Mouse (Mus musculus) midbrain, postnatal 0 days (tissue): ENCODE results near the gene Pik3c2a. TPM values are rescaled to one million over a fixed set of nuclear protein-coding genes. Genes with fewer than 3 reads are reported as not detected.

ENCODE experiments used
- ATAC-seq: fragments of 200-750 bp; cut with Nextera tagmentation; 2 replicates; pipeline ENCODE4 v1.8.0; 2017; ENCODE audit warnings: moderate number of reproducible peaks, mild to moderate bottlenecking, moderate TSS enrichment, moderate library complexity; ENCODE audit not compliant: low FRiP score
- DNase-seq: peaks from one replicate; pipeline ENCODE4 v3.0.0-alpha.2; 2015; ENCODE audit warnings: low spot score
- H3K27ac ChIP-seq: fragments of 300-500 bp; sonication (generic); 2 replicates; pipeline ENCODE4 v1.5.1; 2014; ENCODE audit warnings: low read depth, mild to moderate bottlenecking, low read length, mixed read lengths
- H3K27me3 ChIP-seq: fragments of 300-500 bp; sonication (generic); 2 replicates; pipeline ENCODE4 v1.6.1; 2014; ENCODE audit warnings: low read length, control low read depth, mixed read lengths; ENCODE audit not compliant: insufficient read depth
- H3K36me3 ChIP-seq: fragments of 300-500 bp; sonication (generic); 2 replicates; pipeline ENCODE4 v1.6.1; 2014; ENCODE audit warnings: low read length, control low read depth, mixed read lengths; ENCODE audit not compliant: insufficient read depth
- H3K4me1 ChIP-seq: fragments of 300-500 bp; sonication (generic); 2 replicates; pipeline ENCODE4 v1.6.1; 2014; ENCODE audit warnings: mild to moderate bottlenecking, control low read depth, antibody characterized with exemption, low read length, mixed read lengths; ENCODE audit not compliant: insufficient read depth
- H3K4me2 ChIP-seq: fragments of 300-500 bp; sonication (generic); 2 replicates; pipeline ENCODE4 v1.6.1; 2014; ENCODE audit warnings: low read depth, mild to moderate bottlenecking, low read length, mixed read lengths; ENCODE audit not compliant: poor library complexity, severe bottlenecking
- H3K4me3 ChIP-seq: fragments of 300-500 bp; sonication (generic); 2 replicates; pipeline ENCODE4 v1.5.1; 2014; ENCODE audit warnings: low read depth, mild to moderate bottlenecking, low read length, moderate library complexity
- H3K9ac ChIP-seq: fragments of 300-500 bp; sonication (generic); replicated peaks from 2 replicates; pipeline ENCODE4 v1.6.1; 2014; ENCODE audit warnings: mild to moderate bottlenecking, low read length, moderate library complexity, mixed read lengths; ENCODE audit not compliant: poor library complexity, severe bottlenecking
- H3K9me3 ChIP-seq: fragments of 300-500 bp; sonication (generic); 2 replicates; pipeline ENCODE4 v1.6.1; 2016; ENCODE audit warnings: low read length, control low read depth
- CTCF ChIP-seq: IDR thresholded peaks from 2 replicates; pipeline ENCODE4 v1.5.1; 2016; ENCODE audit warnings: antibody characterized with exemption, mild to moderate bottlenecking
- WGBS: fragments of 180-500 bp; shearing (Covaris S2); extraction: QIAGEN DNeasy Blood & Tissue Kit; methylation state at CpG from one replicate; pipeline ENCODE4 v1.1.7; 2014; 5-methylcytosine and 5-hydroxymethylcytosine counted together
- polyA plus RNA-seq: library from polyadenylated mRNA; unstranded; fragments of >200 nt; fragmentation: Nextera tagmentation; extraction: Ambion mirVana; gene quantifications from 2 replicates; pipeline ENCODE4 v1.2.1, GENCODE M21; 2015
- total RNA-seq: library from RNA; depleted of rRNA; stranded (reverse); fragments of >200 nt; gene quantifications from 2 replicates; pipeline ENCODE4 v1.2.3, GENCODE M21; 2014

Pik3c2a gene
- total and polyA plus RNA-seq, 2 experiments from 2014 or later: 9.1 to 20.9 TPM

GRCm38 (mm10) chr7:116446645-116447044 is 3.4 kb upstream of the Pik3c2a start:
- DNase-seq: no peak
- Histone ChIP-seq H3K9me3 (no peaks in the 10 kb centered on the region), H3K9ac (no peak overlapping the region), H3K27me3 (no peaks in the 10 kb centered on the region), H3K4me2 (no peak overlapping the region), H3K4me1 (peaks cover 8% of the 10 kb centered on the region; the same call in 1 of the 2 replicates), H3K36me3 (no peaks in the 10 kb centered on the region), H3K27ac (no peak overlapping the region), H3K4me3 (no peak overlapping the region)
- 84% methylated on average over 3 of the region's 3 CpGs for WGBS
- no peak for TF ChIP-seq CTCF
- no peak for ATAC-seq

- 2% methylated on average over 2 of the region's 2 CpGs for WGBS
- no peaks in the 10 kb centered on the region for H3K9me3 ChIP-seq
- H3K9ac ChIP-seq: peak overlapping the region; percentile 77
- peak overlapping the region; percentile 79 for H3K4me2 ChIP-seq
- H3K36me3 ChIP-seq: no peaks in the 10 kb centered on the region
- ATAC-seq (no peak), DNase-seq (peak; percentile 10)
- peaks cover 10% of the 10 kb centered on the region; the same call in 1 of the 2 replicates for H3K4me1 ChIP-seq
- peak overlapping the region; percentile 88 for H3K27ac ChIP-seq
- TF ChIP-seq CTCF: no peak
- H3K27me3 ChIP-seq: no peaks in the 10 kb centered on the region
- H3K4me3 ChIP-seq: peak overlapping the region; percentile 98
Measured at GRCm38 (mm10) chr7:116444326-116444809, 1.1 kb upstream of the Pik3c2a start.

GRCm38 (mm10) chr7:116443697-116444325 is 562 bp upstream of the Pik3c2a start:
- Histone ChIP-seq H3K4me1 (peaks cover 10% of the 10 kb centered on the region; the same call in 1 of the 2 replicates), H3K4me2 (peak overlapping the region; percentile 79), H3K27me3 (no peaks in the 10 kb centered on the region), H3K36me3 (no peaks in the 10 kb centered on the region), H3K27ac (peak overlapping the region; percentile 88), H3K9ac (peak overlapping the region; percentile 77), H3K9me3 (no peaks in the 10 kb centered on the region), H3K4me3 (peak overlapping the region; percentile 98)
- WGBS: under 1% methylated on average over 38 of the region's 38 CpGs
- ATAC-seq (peak; percentile 64), DNase-seq (peak; percentile 5)
- TF ChIP-seq CTCF: no peak

GRCm38 (mm10) chr7:116442226-116442625 is 1.0 kb downstream of the Pik3c2a start:
- Histone ChIP-seq H3K9me3 (no peaks in the 10 kb centered on the region), H3K4me3 (peak overlapping the region; percentile 98), H3K27ac (peak overlapping the region; percentile 88; the same call in 1 of the 2 replicates), H3K4me1 (peaks cover 10% of the 10 kb centered on the region; the same call in 1 of the 2 replicates), H3K4me2 (peak overlapping the region; percentile 79), H3K36me3 (no peaks in the 10 kb centered on the region), H3K27me3 (no peaks in the 10 kb centered on the region), H3K9ac (peak overlapping the region; percentile 77)
- WGBS: 2% methylated on average over 7 of the region's 7 CpGs
- ATAC-seq (no peak), DNase-seq (peak; percentile 4)
- TF ChIP-seq CTCF: no peak

- WGBS: 80% methylated on average over 1 of the region's 1 CpGs
Measured at GRCm38 (mm10) chr7:116441346-116441745, 1.9 kb downstream of the Pik3c2a start.

GRCm38 (mm10) chr7:116431661-116432060 is 11.6 kb downstream of the Pik3c2a start:
- Histone ChIP-seq H3K9ac (no peak overlapping the region), H3K4me2 (no peak overlapping the region), H3K4me3 (no peak overlapping the region), H3K9me3 (no peaks in the 10 kb centered on the region), H3K36me3 (no peaks in the 10 kb centered on the region), H3K4me1 (no peaks in the 10 kb centered on the region), H3K27ac (no peak overlapping the region), H3K27me3 (no peaks in the 10 kb centered on the region)
- no peak for DNase-seq
- ATAC-seq: no peak
- TF ChIP-seq CTCF: no peak
- 95% methylated on average over 3 of the region's 3 CpGs for WGBS

More at GRCm38 (mm10) chr7:116441346-116441745, 1.9 kb downstream of the Pik3c2a start:
- DNase-seq (no peak), ATAC-seq (no peak)
- H3K27me3 ChIP-seq: no peaks in the 10 kb centered on the region
- H3K9ac ChIP-seq: no peak overlapping the region
- peak overlapping the region; percentile 79; the same call in 1 of the 2 replicates for H3K4me2 ChIP-seq
- H3K9me3 ChIP-seq: no peaks in the 10 kb centered on the region
- H3K36me3 ChIP-seq: no peaks in the 10 kb centered on the region
- H3K4me3 ChIP-seq: no peak overlapping the region
- H3K27ac ChIP-seq: no peak overlapping the region
- peaks cover 10% of the 10 kb centered on the region; the same call in 1 of the 2 replicates for H3K4me1 ChIP-seq
- TF ChIP-seq CTCF: no peak
